ENCODE assay signal across 9 mouse cellular contexts in the genomic region with DNA sequence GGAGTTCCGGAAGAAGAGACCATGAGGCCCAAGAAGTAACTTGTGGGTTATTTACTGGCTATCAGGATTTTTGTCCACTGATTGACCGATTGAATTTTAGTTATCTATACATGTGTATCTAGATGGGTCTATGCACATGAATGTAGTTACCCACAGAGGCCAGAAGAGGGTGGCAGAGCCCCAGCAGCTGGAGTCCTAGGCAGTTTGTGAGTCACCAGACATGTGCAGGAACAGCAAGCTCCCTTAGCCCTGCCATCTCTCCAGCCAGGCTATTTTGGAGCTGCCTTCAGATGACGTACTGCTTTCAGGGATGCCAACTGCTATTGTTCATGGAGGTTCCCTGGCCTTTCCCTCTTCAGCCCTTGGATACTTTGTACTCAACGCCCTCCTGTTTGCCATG. TPM values are rescaled to one million over a fixed set of nuclear protein-coding genes. Genes with fewer than 3 reads are reported as not detected.
A peak's percentile ranks its signal among the peaks of the same experiment; 100 is the strongest.
DNase-seq lines count a peak whose midpoint lies in the region; TF ChIP-seq lines count a peak whose summit lies in the region.
"Had no signal": no experiment of that assay in that cellular context is flagged by ENCODE, and none has a peak within 500 bp of the region (broad histone marks: within the 10 kb centered on the region; RNA-seq: fewer than 3 reads in every experiment).

No protein-coding gene starts in this region.

- 90% methylated on average over 4 of the region's 4 CpGs for WGBS in small intestine, adult 2 months

- H3K4me1 ChIP-seq in testis, adult 2 months (ENCODE audit: control insufficient read depth, insufficient read depth, low read length): peaks cover 3% of the 10 kb centered on the region; the same call in 1 of the 2 replicates
- peaks cover 4% of the 10 kb centered on the region; the same call in 1 of the 2 replicates for H3K4me1 ChIP-seq in small intestine, adult 2 months (ENCODE audit: control insufficient read depth, insufficient read depth, insufficient read length, low read length)

- no peak overlapping the region for H3K4me3 ChIP-seq in testis, adult 2 months (ENCODE audit: control insufficient read depth, low read depth, low read length)
- H3K4me3 ChIP-seq in small intestine, adult 2 months (ENCODE audit: low read depth, low read length): no peak overlapping the region
- H3K4me3 ChIP-seq: midbrain, embryonic 12.5 days had no signal

- no peak for TF ChIP-seq POLR2A in testis, adult 2 months (IDR thresholded peaks at IDR 0.05; ENCODE audit: control insufficient read depth, low read depth, low read length)
- no peak for TF ChIP-seq POLR2A in small intestine, adult 2 months (IDR thresholded peaks at IDR 0.05; ENCODE audit: low read depth, low read length)

- H3K36me3 ChIP-seq in testis, adult 2 months (ENCODE audit: control insufficient read depth, insufficient read depth, low read length): no peaks in the 10 kb centered on the region; the same call in none of the 2 replicates
- no peaks in the 10 kb centered on the region for H3K36me3 ChIP-seq in small intestine, adult 2 months (ENCODE audit: control insufficient read depth, insufficient read depth, low read length)
- H3K36me3 ChIP-seq: midbrain, embryonic 12.5 days had no signal

- no peaks in the 10 kb centered on the region for H3K27me3 ChIP-seq in testis, adult 2 months (ENCODE audit: control insufficient read depth, insufficient read depth, low read length)
- H3K27me3 ChIP-seq in small intestine, adult 2 months (ENCODE audit: control insufficient read depth, insufficient read depth, low read length): no peaks in the 10 kb centered on the region

- intact Hi-C loops in heart, postnatal 36 days (cut with DNase I): no loop called here

- peak; percentile 33; the same call in 1 of the 2 replicates for TF ChIP-seq CTCF in testis, adult 2 months (IDR thresholded peaks at IDR 0.05; ENCODE audit: control insufficient read depth, insufficient read depth, insufficient replicate concordance, low read depth, low read length)
- TF ChIP-seq CTCF in small intestine, adult 2 months (IDR thresholded peaks at IDR 0.05; ENCODE audit: extremely low read depth, insufficient read length, insufficient replicate concordance, low read depth, low read length): peak; percentile 49; the same call in 1 of the 2 replicates

- no peak overlapping the region for H3K27ac ChIP-seq in testis, adult 2 months (ENCODE audit: control insufficient read depth, insufficient read depth, low read depth, low read length)
- H3K27ac ChIP-seq in small intestine, adult 2 months (ENCODE audit: insufficient read depth, low read depth, low read length): no peak overlapping the region
- H3K27ac ChIP-seq: midbrain, embryonic 12.5 days had no signal

- peak; percentile 31 to 66 for DNase-seq in heart, adult 18-20 months
- DNase-seq in heart, postnatal 36 days: no peak
- DNase-seq in testis, postnatal 14 days (ENCODE audit: low spot score): no peak
- DNase-seq in embryo, embryonic 11 days: peak; percentile 42
- DNase-seq in left cerebral cortex, adult 11 months (ENCODE audit: low spot score): no peak
- no peak for DNase-seq in layer of hippocampus, adult 11-12 months (ENCODE audit: low spot score)

RNA-seq across cellular contexts. Expression of a gene that starts 5.3 kb away (rescaled TPM):
- under 1 TPM in 1 of 2 experiments, not detected in 1; 0.64 TPM for total RNA-seq in heart, adult 18-20 months (2021)
- total RNA-seq in heart, postnatal 36 days (2021): under 1 TPM; 0.14 to 0.31 TPM
- polyA plus RNA-seq in testis, adult 2 months (2012; rRNA removed): 24.9 and 26.2 TPM in 2 replicates
- polyA plus RNA-seq in small intestine, adult 2 months (2012; rRNA removed): 0.16 and 0.20 TPM in 2 replicates

RNA-seq across cellular contexts. Expression of a gene that starts 14.3 kb away (rescaled TPM):
- total RNA-seq in heart, adult 18-20 months (2021): 10 to 100 TPM; 14.1 to 16.5 TPM
- 10 to 100 TPM; 18.2 to 20.3 TPM for total RNA-seq in heart, postnatal 36 days (2021)
- 13.4 and 13.9 TPM in 2 replicates for polyA plus RNA-seq in testis, adult 2 months (2012; rRNA removed)
- polyA plus RNA-seq in small intestine, adult 2 months (2012; rRNA removed): 12.0 and 55.3 TPM in 2 replicates

RNA-seq across cellular contexts. Expression of a gene that starts 49.3 kb away (rescaled TPM):
- total RNA-seq in heart, adult 18-20 months (2021): 1 to 10 TPM; 1.7 to 4.3 TPM
- 1 to 10 TPM; 1.4 to 3.4 TPM for total RNA-seq in heart, postnatal 36 days (2021)
- 1.0 TPM in 2 replicates for polyA plus RNA-seq in testis, adult 2 months (2012; rRNA removed)
- 15.6 and 15.8 TPM in 2 replicates for polyA plus RNA-seq in small intestine, adult 2 months (2012; rRNA removed)

RNA-seq across cellular contexts. Expression of a gene that starts 51.4 kb away (rescaled TPM):
- not detected for total RNA-seq in heart, adult 18-20 months (2021)
- total RNA-seq in heart, postnatal 36 days (2021): not detected
- polyA plus RNA-seq in testis, adult 2 months (2012; rRNA removed): not detected in 2 replicates
- polyA plus RNA-seq in small intestine, adult 2 months (2012; rRNA removed): not detected in 2 replicates
- polyA plus RNA-seq: midbrain, embryonic 12.5 days had no signal

RNA-seq across cellular contexts. Expression of a gene that starts 55.0 kb away (rescaled TPM):
- total RNA-seq in heart, adult 18-20 months (2021): 1 to 10 TPM in 1 of 2 experiments, under 1 TPM in 1; 0.42 to 1.3 TPM
- under 1 TPM; 0.41 to 0.69 TPM for total RNA-seq in heart, postnatal 36 days (2021)
- 8.7 and 11.4 TPM in 2 replicates for polyA plus RNA-seq in testis, adult 2 months (2012; rRNA removed)
- polyA plus RNA-seq in small intestine, adult 2 months (2012; rRNA removed): 4.3 and 27.0 TPM in 2 replicates

Comparison
In these comparisons a context has a peak if more than half of its experiments do, and no peak if none do; other contexts are left out.
1. DNase-seq: peak in heart, adult 18-20 months (2 of 2) and embryo, embryonic 11 days (single experiment); none in heart, postnatal 36 days (0 of 2), testis, postnatal 14 days (single experiment), left cerebral cortex, adult 11 months (single experiment) and layer of hippocampus, adult 11-12 months (single experiment).